Mouse (Mus musculus) midbrain, embryonic 14.5 days (tissue): ENCODE measurements at regions not wholly inside any gene's neighbourhood (a gene's known extent, or its start where the extent isn't known, plus 50 kb on each side); places are given as distances from the start of the nearest gene placed in this dataset.

Source experiments
- ATAC-seq: fragments of 200-750 bp; cut with Nextera tagmentation; 2 replicates; pipeline ENCODE4 v1.8.0; 2017; ENCODE audit warnings: moderate number of reproducible peaks, moderate library complexity; ENCODE audit not compliant: low FRiP score, low TSS enrichment
- DNase-seq: peaks from one replicate; pipeline ENCODE4 v3.0.0-alpha.2; 2015
- H3K27ac ChIP-seq: fragments of 300-500 bp; sonication (generic); replicated peaks from 2 replicates; pipeline ENCODE4 v1.5.1; 2014; ENCODE audit warnings: mild to moderate bottlenecking, low read depth, low read length, moderate library complexity
- H3K27me3 ChIP-seq: fragments of 300-500 bp; sonication (generic); 2 replicates; pipeline ENCODE4 v1.6.1; 2014; ENCODE audit warnings: low read length, control low read depth, mixed read lengths; ENCODE audit not compliant: control insufficient read depth, insufficient read depth
- H3K36me3 ChIP-seq: fragments of 300-500 bp; sonication (generic); 2 replicates; pipeline ENCODE4 v1.6.1; 2014; ENCODE audit warnings: low read length, control low read depth; ENCODE audit not compliant: control insufficient read depth, insufficient read depth
- H3K4me1 ChIP-seq: fragments of 300-500 bp; sonication (generic); 2 replicates; pipeline ENCODE4 v1.6.1; 2014; ENCODE audit warnings: mild to moderate bottlenecking, antibody characterized with exemption, low read length, control low read depth; ENCODE audit not compliant: control insufficient read depth, insufficient read depth
- H3K4me2 ChIP-seq: fragments of 300-500 bp; sonication (generic); 2 replicates; pipeline ENCODE4 v1.6.1; 2014; ENCODE audit warnings: mild to moderate bottlenecking, low read length, moderate library complexity
- H3K4me3 ChIP-seq: fragments of 300-500 bp; sonication (generic); replicated peaks from 2 replicates; pipeline ENCODE4 v1.5.1; 2014; ENCODE audit warnings: low read depth, low read length
- H3K9ac ChIP-seq: fragments of 300-500 bp; sonication (generic); replicated peaks from 2 replicates; pipeline ENCODE4 v1.6.1; 2014; ENCODE audit warnings: mild to moderate bottlenecking, low read length, moderate library complexity
- H3K9me3 ChIP-seq: fragments of 300-500 bp; sonication (generic); 2 replicates; pipeline ENCODE4 v1.6.1; 2016; ENCODE audit warnings: low read length, control low read depth, mixed read lengths; ENCODE audit not compliant: control insufficient read depth
- WGBS: fragments of 180-500 bp; shearing (Covaris S2); extraction: QIAGEN DNeasy Blood & Tissue Kit; methylation state at CpG from one replicate; pipeline ENCODE4 v1.1.7; 2014; 5-methylcytosine and 5-hydroxymethylcytosine counted together

GRCm38 (mm10) chr2:12797615-12798169 lies 126.1 kb upstream of the Pter start:
- Histone ChIP-seq H3K9me3 (no peaks in the 10 kb centered on the region), H3K4me2 (no peak overlapping the region), H3K27ac (no peak overlapping the region), H3K4me1 (no peaks in the 10 kb centered on the region), H3K4me3 (no peak overlapping the region), H3K27me3 (no peaks in the 10 kb centered on the region), H3K36me3 (no peaks in the 10 kb centered on the region), H3K9ac (no peak overlapping the region)
- 77% methylated on average over 1 of the region's 1 CpGs for WGBS
- ATAC-seq (no peak), DNase-seq (no peak)

DNA sequence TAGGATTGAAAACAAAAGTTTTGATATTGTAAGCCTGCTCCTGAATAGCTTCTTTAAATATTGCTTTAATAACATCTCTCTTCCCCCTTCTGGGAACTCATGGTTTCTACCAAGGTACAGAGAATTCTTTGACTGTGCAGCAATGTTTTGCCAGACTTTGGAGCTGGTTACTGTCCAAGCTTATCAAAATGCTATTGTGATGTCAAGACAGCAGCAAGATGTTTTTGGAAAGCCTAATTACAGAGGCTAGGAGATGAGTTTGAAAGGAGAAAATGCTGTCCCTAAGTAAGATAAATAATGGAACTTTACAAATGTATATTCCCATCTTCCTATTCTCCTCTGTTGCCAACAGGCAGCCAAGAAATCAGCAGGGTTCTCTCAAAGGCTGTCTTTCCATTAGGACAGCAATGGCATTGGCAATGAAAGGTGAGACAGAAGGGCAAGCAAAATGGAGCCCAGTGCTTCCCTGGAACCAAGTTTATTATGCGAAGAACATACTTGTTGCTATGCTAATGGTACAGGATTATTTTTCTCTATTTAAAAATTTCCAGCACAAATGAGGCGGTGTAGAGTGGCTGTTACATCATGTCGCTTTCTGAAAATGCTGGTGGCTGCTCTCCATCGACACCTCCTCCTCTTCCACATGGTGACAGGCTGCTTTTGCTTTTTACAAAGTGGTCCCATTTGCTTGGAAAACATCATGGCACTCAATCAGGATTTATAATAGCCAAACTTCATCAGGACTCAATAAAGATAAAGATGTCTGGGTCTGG lies 124.5 kb upstream of the Pter start:
- H3K4me3 ChIP-seq: no peak overlapping the region
- no peaks in the 10 kb centered on the region for H3K36me3 ChIP-seq
- H3K27ac ChIP-seq: no peak overlapping the region
- H3K4me2 ChIP-seq: no peak overlapping the region
- 92% methylated on average over 4 of the region's 4 CpGs for WGBS
- no peaks in the 10 kb centered on the region for H3K4me1 ChIP-seq
- no peak for ATAC-seq
- no peak for DNase-seq
- H3K9me3 ChIP-seq: no peaks in the 10 kb centered on the region
- no peaks in the 10 kb centered on the region for H3K27me3 ChIP-seq
- H3K9ac ChIP-seq: no peak overlapping the region

- ATAC-seq: no peak
- Histone ChIP-seq H3K27ac (no peak overlapping the region), H3K27me3 (no peaks in the 10 kb centered on the region), H3K9me3 (no peaks in the 10 kb centered on the region), H3K4me1 (no peaks in the 10 kb centered on the region), H3K36me3 (no peaks in the 10 kb centered on the region), H3K4me3 (no peak overlapping the region), H3K4me2 (no peak overlapping the region), H3K9ac (no peak overlapping the region)
- DNase-seq: no peak
- 79% methylated on average over 1 of the region's 1 CpGs for WGBS
These were observed 121.2 kb upstream of the Pter start for GRCm38 (mm10) chr2:12802667-12803066.

GRCm38 (mm10) chr2:12805096-12805495 lies 118.7 kb upstream of the Pter start:
- H3K36me3 ChIP-seq: no peaks in the 10 kb centered on the region
- H3K9ac ChIP-seq: no peak overlapping the region
- H3K9me3 ChIP-seq: no peaks in the 10 kb centered on the region
- no peak overlapping the region for H3K27ac ChIP-seq
- WGBS: 75% methylated on average over 2 of the region's 2 CpGs
- DNase-seq (no peak), ATAC-seq (no peak)
- H3K4me3 ChIP-seq: no peak overlapping the region
- H3K4me1 ChIP-seq: no peaks in the 10 kb centered on the region
- no peak overlapping the region for H3K4me2 ChIP-seq
- H3K27me3 ChIP-seq: no peaks in the 10 kb centered on the region

DNA sequence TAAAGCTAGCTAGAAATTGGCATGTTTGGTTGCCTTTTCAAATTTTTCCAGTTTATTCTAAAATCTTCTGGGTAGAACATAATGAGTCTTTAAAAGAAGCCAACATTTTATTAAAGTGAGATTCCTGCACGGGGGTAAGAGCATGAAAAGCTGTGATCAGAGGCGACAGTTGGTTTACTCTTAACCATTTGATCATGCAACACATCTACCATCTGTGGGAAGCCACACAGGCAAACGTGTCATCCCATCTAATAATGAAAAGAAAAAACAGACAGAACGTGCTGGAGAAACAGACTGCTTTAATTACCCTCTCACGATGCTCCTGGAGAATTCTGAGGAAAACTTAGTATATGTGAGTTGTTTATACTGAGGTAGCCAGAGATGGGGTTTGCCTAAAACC lies 115.4 kb upstream of the Pter start:
- Histone ChIP-seq H3K36me3 (no peaks in the 10 kb centered on the region), H3K9me3 (no peaks in the 10 kb centered on the region), H3K9ac (no peak overlapping the region), H3K27me3 (no peaks in the 10 kb centered on the region), H3K27ac (no peak overlapping the region), H3K4me2 (no peak overlapping the region), H3K4me1 (no peaks in the 10 kb centered on the region), H3K4me3 (no peak overlapping the region)
- DNase-seq (no peak), ATAC-seq (no peak)
- WGBS: 81% methylated on average over 5 of the region's 5 CpGs

GRCm38 (mm10) chr2:12815339-12815738 lies 108.5 kb upstream of the Pter start:
- 88% methylated on average over 5 of the region's 5 CpGs for WGBS

DNA sequence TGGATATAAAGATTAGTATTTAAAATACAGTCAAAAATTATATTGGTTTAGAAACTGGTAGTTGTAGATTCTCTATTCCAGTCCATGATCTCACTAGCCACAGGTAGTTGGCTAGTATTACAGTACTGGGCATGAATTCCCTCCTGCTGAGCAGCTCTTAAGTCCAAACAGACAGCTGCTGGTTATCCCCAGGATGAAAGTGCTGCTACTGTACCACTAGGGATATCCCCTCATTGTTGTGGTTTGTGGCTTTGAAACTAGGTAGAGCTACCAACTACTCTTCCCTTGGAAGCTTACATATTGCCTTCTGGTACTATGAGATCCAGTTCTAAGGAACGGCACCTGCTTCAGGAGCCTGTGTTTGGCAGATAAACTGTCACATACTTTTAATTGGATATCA lies 97.9 kb upstream of the Pter start:
- Histone ChIP-seq H3K4me3 (no peak overlapping the region), H3K9ac (no peak overlapping the region), H3K4me2 (no peak overlapping the region), H3K9me3 (no peaks in the 10 kb centered on the region), H3K4me1 (no peaks in the 10 kb centered on the region), H3K27me3 (no peaks in the 10 kb centered on the region), H3K36me3 (no peaks in the 10 kb centered on the region), H3K27ac (no peak overlapping the region)
- DNase-seq (no peak), ATAC-seq (no peak)
- 98% methylated on average over 1 of the region's 1 CpGs for WGBS

More at GRCm38 (mm10) chr2:12815339-12815738, 108.5 kb upstream of the Pter start:
- Histone ChIP-seq H3K27me3 (no peaks in the 10 kb centered on the region), H3K27ac (no peak overlapping the region), H3K4me3 (no peak overlapping the region), H3K4me2 (no peak overlapping the region), H3K9ac (no peak overlapping the region), H3K4me1 (no peaks in the 10 kb centered on the region), H3K9me3 (no peaks in the 10 kb centered on the region), H3K36me3 (no peaks in the 10 kb centered on the region)
- ATAC-seq (no peak), DNase-seq (no peak)

- Histone ChIP-seq H3K4me3 (no peak overlapping the region), H3K9ac (no peak overlapping the region), H3K4me2 (no peak overlapping the region), H3K27me3 (no peaks in the 10 kb centered on the region), H3K27ac (no peak overlapping the region), H3K9me3 (no peaks in the 10 kb centered on the region), H3K36me3 (no peaks in the 10 kb centered on the region), H3K4me1 (no peaks in the 10 kb centered on the region)
- no peak for DNase-seq
- 97% methylated on average over 3 of the region's 3 CpGs for WGBS
- ATAC-seq: no peak
These were observed 90.3 kb upstream of the Pter start for GRCm38 (mm10) chr2:12833579-12833978.

DNA sequence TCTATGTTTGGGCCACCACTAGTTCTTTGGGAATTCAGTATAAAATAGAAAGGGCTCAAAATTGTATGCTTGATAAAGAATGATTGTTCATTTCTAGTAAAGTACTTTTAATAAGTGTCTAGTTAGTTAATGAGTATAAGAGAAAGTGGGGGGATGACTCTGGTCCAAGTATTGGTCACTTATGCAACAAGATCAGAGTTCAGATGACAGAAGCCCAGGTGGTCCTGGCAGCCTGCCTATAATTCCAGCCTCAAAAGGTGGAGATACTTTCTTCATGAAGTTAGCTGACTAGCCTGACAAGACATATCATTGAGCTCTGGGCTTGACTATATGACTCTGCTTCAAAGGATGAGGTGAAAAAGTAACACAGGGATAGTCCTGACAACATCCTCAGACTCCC lies 57.3 kb upstream of the Pter start:
- H3K36me3 ChIP-seq: no peaks in the 10 kb centered on the region
- DNase-seq (no peak), ATAC-seq (no peak)
- no peak overlapping the region for H3K4me3 ChIP-seq
- no peaks in the 10 kb centered on the region for H3K27me3 ChIP-seq
- no peaks in the 10 kb centered on the region for H3K9me3 ChIP-seq
- no peak overlapping the region for H3K27ac ChIP-seq
- no peak overlapping the region for H3K4me2 ChIP-seq
- no peaks in the 10 kb centered on the region for H3K4me1 ChIP-seq
- no peak overlapping the region for H3K9ac ChIP-seq
